Mouse (Mus musculus) embryo, embryonic 9.5 days (tissue): Measurements from ENCODE around the gene Malrd1.
"Not testable (repeated sequence)": the region's sequence is repeated elsewhere in the genome, so short reads cannot be mapped to it uniquely, and the experiment has no call there.

Experiments
- DNase-seq: peaks from one replicate; pipeline ENCODE4 v3.0.0-alpha.2; 2017; ENCODE audit errors: extremely low spot score

Malrd1 gene

GRCm38 (mm10) chr2:15526241-15526924 is at the start of gene Malrd1:
Gene Malrd1 (plus strand): TSS chr2:15526479.
- DNase-seq: no peak

DNA sequence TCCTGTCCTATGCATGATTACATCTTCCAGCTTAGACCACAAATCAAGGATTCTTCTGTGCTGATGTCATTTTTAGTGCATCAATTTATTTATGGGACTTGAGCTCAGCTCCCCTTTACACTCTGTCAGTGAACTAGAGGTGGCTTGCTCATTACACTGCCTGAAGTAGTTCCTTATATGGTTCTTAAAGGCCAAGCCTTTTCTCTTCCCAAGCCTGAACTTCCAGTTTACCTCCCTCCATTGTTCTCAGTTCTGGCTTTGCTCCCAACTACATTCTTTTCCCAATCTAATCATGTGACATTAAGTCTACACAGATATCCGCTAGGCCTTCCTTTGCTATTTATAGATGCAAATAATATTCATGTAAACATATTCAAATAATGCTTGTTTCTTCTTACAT is 12.4 kb downstream of the Malrd1 start:
- no peak for DNase-seq

- DNase-seq: no peak
Observed at GRCm38 (mm10) chr2:15613327-15613948, 87.2 kb downstream of the Malrd1 start.

DNA sequence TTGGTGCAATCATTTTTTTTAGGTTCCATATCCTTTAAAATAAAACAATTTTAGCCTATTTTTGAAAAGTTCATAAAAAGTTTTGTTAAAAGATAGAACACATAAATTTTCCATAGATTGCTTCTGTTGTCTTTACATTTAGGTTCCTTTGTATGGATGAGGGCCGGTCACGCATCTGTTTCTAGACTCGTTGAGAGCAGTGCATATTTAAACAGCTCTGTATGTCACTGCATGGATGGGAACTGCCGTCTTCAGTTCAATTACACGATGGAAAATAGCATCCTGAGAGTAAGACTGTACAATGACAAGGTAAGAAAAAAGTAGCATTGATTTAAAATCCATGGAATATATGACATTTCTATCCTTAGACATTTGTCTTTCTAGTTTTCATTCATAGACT is 87.7 kb downstream of the Malrd1 start:
- DNase-seq: no peak

DNA sequence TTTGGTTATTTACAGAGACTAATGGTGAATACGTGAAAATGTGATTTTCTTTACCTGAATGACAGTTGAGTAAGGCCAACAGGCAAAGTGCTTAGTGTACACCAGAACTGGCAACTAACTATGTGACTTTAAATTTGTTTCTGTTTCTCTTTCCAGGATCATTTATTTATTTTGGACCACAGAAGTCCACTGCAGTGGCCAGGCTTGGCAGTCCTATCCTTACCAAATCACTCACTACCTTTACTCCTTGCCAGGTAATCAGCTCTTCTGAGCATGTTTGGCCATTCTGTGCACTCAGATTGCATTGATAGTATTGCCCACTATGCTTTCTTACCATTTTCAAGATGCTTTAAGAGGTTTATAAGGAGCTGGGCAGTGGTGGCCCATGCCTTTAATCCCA is 109.5 kb downstream of the Malrd1 start:
- DNase-seq: no peak

GRCm38 (mm10) chr2:15643864-15644263 is 117.6 kb downstream of the Malrd1 start:
- no peak for DNase-seq

- DNase-seq: no peak
Observed at GRCm38 (mm10) chr2:15656388-15656787, 130.1 kb downstream of the Malrd1 start.

- no peak for DNase-seq
Observed at GRCm38 (mm10) chr2:15702977-15703376, 176.7 kb downstream of the Malrd1 start.

GRCm38 (mm10) chr2:15740945-15741344 is 214.7 kb downstream of the Malrd1 start:
- no peak for DNase-seq

GRCm38 (mm10) chr2:15744979-15745688 is 218.9 kb downstream of the Malrd1 start:
- no peak for DNase-seq

GRCm38 (mm10) chr2:15784818-15785217 is 258.5 kb downstream of the Malrd1 start:
- no peak for DNase-seq

GRCm38 (mm10) chr2:15815724-15816123 is 289.4 kb downstream of the Malrd1 start:
- no peak for DNase-seq

GRCm38 (mm10) chr2:15869380-15869779 is 343.1 kb downstream of the Malrd1 start:
- DNase-seq: no peak

DNA sequence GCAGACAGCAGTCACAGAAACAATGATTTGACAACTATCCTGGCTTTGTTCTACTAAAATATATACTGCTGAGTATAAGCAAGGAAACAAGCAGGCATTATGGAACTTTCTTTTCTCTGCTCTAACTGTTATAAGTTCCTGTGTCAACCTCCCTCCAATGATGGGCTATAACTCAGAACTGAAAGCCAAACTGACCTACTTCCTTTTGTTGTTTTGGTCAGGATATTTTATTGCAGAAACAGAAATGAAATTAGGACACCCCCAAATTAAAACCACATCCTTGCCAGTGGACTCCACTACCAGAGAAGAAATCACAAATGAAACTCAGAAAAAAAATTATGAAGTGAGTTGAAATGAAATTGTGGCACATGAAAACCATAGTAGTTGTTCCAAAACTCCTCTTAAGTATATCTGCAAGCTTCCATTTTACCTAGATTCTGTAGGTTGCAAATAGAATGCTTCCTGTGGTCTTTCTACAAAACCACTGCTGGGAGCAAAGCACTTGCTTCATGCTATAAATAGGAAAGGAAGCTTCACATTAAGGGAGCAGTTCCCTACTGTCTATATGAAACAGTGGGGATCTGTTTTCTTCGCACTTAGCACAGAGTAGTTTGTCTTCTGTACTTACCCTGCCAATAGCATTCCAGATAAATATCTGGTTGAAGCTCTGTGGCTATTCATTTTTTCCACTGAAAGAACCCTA is 367.3 kb downstream of the Malrd1 start:
- DNase-seq: no peak

GRCm38 (mm10) chr2:15925432-15925831 is 399.2 kb downstream of the Malrd1 start:
- DNase-seq: no peak

GRCm38 (mm10) chr2:15926041-15926440 is 399.8 kb downstream of the Malrd1 start:
- DNase-seq: no peak

GRCm38 (mm10) chr2:15931479-15931878 is 405.2 kb downstream of the Malrd1 start:
- no peak for DNase-seq

DNA sequence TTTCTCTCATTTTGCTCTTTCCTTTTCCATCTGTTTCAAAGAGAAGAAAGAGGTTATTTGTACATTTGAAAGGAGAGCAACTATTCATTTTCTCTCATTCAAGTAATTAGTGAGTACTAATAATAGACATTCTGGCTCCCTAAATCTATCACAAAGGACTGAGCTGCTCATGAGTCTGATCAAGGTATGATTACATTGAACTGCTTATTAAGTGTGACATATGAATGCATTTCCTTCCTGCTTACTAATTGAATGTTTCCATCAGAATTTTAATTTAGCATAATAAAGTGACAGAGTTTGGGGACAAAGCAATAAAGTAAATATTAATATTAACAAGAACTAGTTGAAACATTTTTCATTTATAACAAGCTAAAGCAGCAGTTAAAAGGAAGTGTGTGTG is 405.6 kb downstream of the Malrd1 start:
- no peak for DNase-seq

DNA sequence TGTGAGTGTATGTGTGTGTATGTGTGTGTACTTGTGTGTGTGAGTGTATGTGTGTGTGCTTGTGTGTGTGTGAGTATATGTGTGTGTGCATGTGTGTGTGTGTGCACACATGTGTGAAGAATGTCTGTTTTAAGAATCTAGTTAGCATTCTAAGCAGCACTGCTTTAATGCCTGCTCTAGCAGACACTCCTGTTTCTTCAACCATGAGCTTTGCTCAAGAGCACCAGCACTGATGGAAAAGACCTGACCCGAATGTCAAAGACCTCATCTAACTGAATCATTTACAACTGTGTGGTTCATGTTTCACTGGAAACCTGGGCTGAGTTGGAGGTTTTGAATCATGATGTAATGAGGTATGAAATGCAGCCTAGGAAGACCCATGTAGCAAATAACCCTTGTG is 406.1 kb downstream of the Malrd1 start:
- no peak for DNase-seq

DNA sequence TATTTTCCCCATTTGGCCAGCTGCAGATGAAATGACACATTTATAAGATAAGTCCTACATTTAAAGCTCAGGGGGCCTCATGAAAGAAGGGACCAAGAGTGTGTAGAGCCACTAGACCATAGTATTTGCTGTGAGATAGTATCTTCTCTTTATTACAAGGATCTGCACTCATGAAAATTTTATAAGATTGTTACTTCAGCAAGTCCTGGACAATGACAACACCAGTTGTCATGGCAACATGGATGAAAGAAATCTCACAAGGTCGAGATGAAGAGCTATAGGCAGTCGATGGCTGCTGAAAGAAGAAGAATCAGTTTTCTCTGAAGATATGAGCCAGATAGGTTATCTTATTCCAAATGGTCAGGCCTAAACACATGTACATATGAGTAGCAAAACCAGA is 476.6 kb downstream of the Malrd1 start:
- DNase-seq: no peak

- DNase-seq: not testable (repeated sequence)
Observed at GRCm38 (mm10) chr2:16017046-16017445, 490.8 kb downstream of the Malrd1 start.

DNA sequence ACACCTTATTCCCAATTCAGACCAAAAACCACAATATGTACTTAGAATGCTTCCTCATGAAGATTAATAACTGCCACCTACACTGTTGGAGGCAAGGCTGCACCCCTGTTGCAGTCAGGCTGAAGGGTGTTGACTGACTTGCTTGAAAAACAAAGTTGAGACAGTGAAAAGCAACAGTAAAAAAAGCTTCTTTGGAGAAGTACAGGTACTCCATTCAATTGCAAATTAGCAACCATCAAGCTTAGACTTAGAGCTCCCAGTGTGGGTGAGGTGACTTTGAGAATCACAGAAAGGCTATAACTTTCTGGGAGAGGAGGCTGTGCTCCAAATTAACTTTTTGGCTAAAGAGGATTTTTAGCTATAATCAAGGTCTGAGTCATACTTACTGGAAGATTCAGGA is 491.4 kb downstream of the Malrd1 start:
- DNase-seq: not testable (repeated sequence)
